Mouse (Mus musculus) heart, embryonic 10.5 days (tissue): ENCODE measurements around the gene Tbce. TPM values are rescaled to one million over a fixed set of nuclear protein-coding genes. Genes with fewer than 3 reads are reported as not detected.
"Not testable (repeated sequence)": the region's sequence is repeated elsewhere in the genome, so short reads cannot be mapped to it uniquely, and the experiment has no call there.

Source experiments
- DNase-seq: peaks from one replicate; pipeline ENCODE4 v3.0.0-alpha.2; 2017; ENCODE audit warnings: low spot score
- H3K27ac ChIP-seq: fragments of 300-500 bp; sonication (generic); 2 replicates; pipeline ENCODE4 v1.5.1; 2016; ENCODE audit warnings: mild to moderate bottlenecking
- H3K27me3 ChIP-seq: fragments of 300-500 bp; sonication (generic); 2 replicates; pipeline ENCODE4 v1.6.1; 2016; ENCODE audit warnings: mild to moderate bottlenecking; ENCODE audit not compliant: poor library complexity, insufficient read depth, severe bottlenecking
- H3K36me3 ChIP-seq: fragments of 300-500 bp; sonication (generic); 2 replicates; pipeline ENCODE4 v1.6.1; 2016; ENCODE audit warnings: mild to moderate bottlenecking, moderate library complexity
- H3K4me1 ChIP-seq: fragments of 300-500 bp; sonication (generic); 2 replicates; pipeline ENCODE4 v1.6.1; 2016; ENCODE audit warnings: mild to moderate bottlenecking
- H3K4me3 ChIP-seq: fragments of 300-500 bp; sonication (generic); 2 replicates; pipeline ENCODE4 v1.5.1; 2016; ENCODE audit warnings: mild to moderate bottlenecking, moderate library complexity
- H3K9me3 ChIP-seq: fragments of 300-500 bp; sonication (generic); 2 replicates; pipeline ENCODE4 v1.6.1; 2016; ENCODE audit warnings: mild to moderate bottlenecking, moderate library complexity
- WGBS: fragments of 180-500 bp; shearing (Covaris S2); methylation state at CpG from one replicate; pipeline ENCODE4 v1.1.7; 2016; 5-methylcytosine and 5-hydroxymethylcytosine counted together
- polyA plus RNA-seq: library from polyadenylated mRNA; unstranded; fragments of >200 nt; fragmentation: Nextera tagmentation; extraction: Ambion mirVana; gene quantifications from 2 replicates; pipeline ENCODE4 v1.2.1, GENCODE M21; 2016

Gene Tbce
- polyA plus RNA-seq, 1 experiment from 2014 or later: 46.0 TPM

- not testable (repeated sequence) for H3K9me3 ChIP-seq, H3K4me3 ChIP-seq, H3K27ac ChIP-seq, DNase-seq, H3K4me1 ChIP-seq, H3K27me3 ChIP-seq
- peaks cover 30% of the 10 kb centered on the region for H3K36me3 ChIP-seq
- 39% methylated on average over 12 of the region's 12 CpGs for WGBS
Measured at GRCm38 (mm10) chr13:14021417-14021816, 18.0 kb downstream of the Tbce start.

- no peak overlapping the region for H3K4me3 ChIP-seq
- no peak for DNase-seq
- H3K4me1 ChIP-seq: no peaks in the 10 kb centered on the region
- peaks cover 35% of the 10 kb centered on the region for H3K36me3 ChIP-seq
- no peaks in the 10 kb centered on the region for H3K27me3 ChIP-seq
- WGBS: 90% methylated on average over 3 of the region's 3 CpGs
- no peaks in the 10 kb centered on the region for H3K9me3 ChIP-seq
- no peak overlapping the region for H3K27ac ChIP-seq
Measured at GRCm38 (mm10) chr13:14018852-14019251, 20.6 kb downstream of the Tbce start.

- Histone ChIP-seq H3K9me3 (no peaks in the 10 kb centered on the region), H3K4me1 (no peaks in the 10 kb centered on the region), H3K36me3 (peaks cover 40% of the 10 kb centered on the region), H3K4me3 (no peak overlapping the region), H3K27ac (no peak overlapping the region), H3K27me3 (no peaks in the 10 kb centered on the region)
- DNase-seq: no peak
Measured at GRCm38 (mm10) chr13:14018283-14018682, 21.2 kb downstream of the Tbce start.

GRCm38 (mm10) chr13:14015609-14016008, 23.8 kb downstream of the Tbce start:
- Histone ChIP-seq H3K36me3 (peaks cover 60% of the 10 kb centered on the region), H3K4me3 (no peak overlapping the region), H3K4me1 (no peaks in the 10 kb centered on the region), H3K27me3 (no peaks in the 10 kb centered on the region), H3K27ac (no peak overlapping the region), H3K9me3 (no peaks in the 10 kb centered on the region)
- WGBS: 94% methylated on average over 6 of the region's 6 CpGs
- DNase-seq: no peak

GRCm38 (mm10) chr13:14014540-14014939, 24.9 kb downstream of the Tbce start:
- 90% methylated on average over 4 of the region's 4 CpGs for WGBS
- no peaks in the 10 kb centered on the region for H3K9me3 ChIP-seq
- DNase-seq: no peak
- peaks cover 56% of the 10 kb centered on the region for H3K36me3 ChIP-seq
- H3K4me1 ChIP-seq: no peaks in the 10 kb centered on the region
- H3K27me3 ChIP-seq: no peaks in the 10 kb centered on the region
- no peak overlapping the region for H3K27ac ChIP-seq
- no peak overlapping the region for H3K4me3 ChIP-seq

GRCm38 (mm10) chr13:14014001-14014400, 25.4 kb downstream of the Tbce start:
- H3K27ac ChIP-seq: no peak overlapping the region
- no peak for DNase-seq
- peaks cover 56% of the 10 kb centered on the region for H3K36me3 ChIP-seq
- H3K4me1 ChIP-seq: no peaks in the 10 kb centered on the region
- WGBS: 96% methylated on average over 2 of the region's 2 CpGs
- H3K27me3 ChIP-seq: no peaks in the 10 kb centered on the region
- no peaks in the 10 kb centered on the region for H3K9me3 ChIP-seq
- no peak overlapping the region for H3K4me3 ChIP-seq

- Histone ChIP-seq H3K4me1 (no peaks in the 10 kb centered on the region), H3K4me3 (no peak overlapping the region), H3K9me3 (no peaks in the 10 kb centered on the region), H3K27me3 (no peaks in the 10 kb centered on the region), H3K36me3 (peaks cover 48% of the 10 kb centered on the region), H3K27ac (no peak overlapping the region)
- 92% methylated on average over 4 of the region's 4 CpGs for WGBS
- no peak for DNase-seq
Measured at GRCm38 (mm10) chr13:14011454-14011995, 27.9 kb downstream of the Tbce start.

- WGBS: 71% methylated on average over 2 of the region's 2 CpGs
- no peaks in the 10 kb centered on the region for H3K9me3 ChIP-seq
Measured at GRCm38 (mm10) chr13:14006056-14006455, 33.4 kb downstream of the Tbce start.

GRCm38 (mm10) chr13:14004999-14005398, 34.4 kb downstream of the Tbce start:
- no peak overlapping the region for H3K27ac ChIP-seq
- H3K9me3 ChIP-seq: no peaks in the 10 kb centered on the region
- 90% methylated on average over 5 of the region's 5 CpGs for WGBS
- DNase-seq: no peak
- H3K4me1 ChIP-seq: no peaks in the 10 kb centered on the region
- no peaks in the 10 kb centered on the region for H3K27me3 ChIP-seq
- peaks cover 69% of the 10 kb centered on the region for H3K36me3 ChIP-seq
- H3K4me3 ChIP-seq: no peak overlapping the region

More at GRCm38 (mm10) chr13:14006056-14006455, 33.4 kb downstream of the Tbce start:
- Histone ChIP-seq H3K36me3 (peaks cover 61% of the 10 kb centered on the region), H3K4me3 (no peak overlapping the region), H3K27me3 (no peaks in the 10 kb centered on the region), H3K27ac (no peak overlapping the region), H3K4me1 (no peaks in the 10 kb centered on the region)
- DNase-seq: no peak

GRCm38 (mm10) chr13:14004086-14004485, 35.4 kb downstream of the Tbce start:
- Histone ChIP-seq H3K27ac (no peak overlapping the region), H3K4me3 (no peak overlapping the region), H3K36me3 (peaks cover 73% of the 10 kb centered on the region), H3K9me3 (no peaks in the 10 kb centered on the region), H3K27me3 (no peaks in the 10 kb centered on the region), H3K4me1 (no peaks in the 10 kb centered on the region)
- DNase-seq: no peak
- WGBS: 72% methylated on average over 4 of the region's 4 CpGs

GRCm38 (mm10) chr13:14002706-14003105, 36.7 kb downstream of the Tbce start:
- Histone ChIP-seq H3K9me3 (no peaks in the 10 kb centered on the region), H3K27ac (no peak overlapping the region), H3K36me3 (peaks cover 79% of the 10 kb centered on the region), H3K4me3 (no peak overlapping the region), H3K27me3 (no peaks in the 10 kb centered on the region), H3K4me1 (no peaks in the 10 kb centered on the region)
- WGBS: 82% methylated on average over 2 of the region's 2 CpGs
- DNase-seq: no peak

GRCm38 (mm10) chr13:13997476-13997875, 42.0 kb downstream of the Tbce start:
- H3K36me3 ChIP-seq: peaks cover 85% of the 10 kb centered on the region
- no peaks in the 10 kb centered on the region for H3K9me3 ChIP-seq
- no peak overlapping the region for H3K4me3 ChIP-seq
- H3K27me3 ChIP-seq: no peaks in the 10 kb centered on the region
- no peaks in the 10 kb centered on the region for H3K4me1 ChIP-seq
- DNase-seq: no peak
- 88% methylated on average over 5 of the region's 5 CpGs for WGBS
- no peak overlapping the region for H3K27ac ChIP-seq

- Histone ChIP-seq H3K4me1 (no peaks in the 10 kb centered on the region), H3K27me3 (no peaks in the 10 kb centered on the region), H3K27ac (no peak overlapping the region), H3K36me3 (peaks cover 73% of the 10 kb centered on the region), H3K9me3 (no peaks in the 10 kb centered on the region), H3K4me3 (no peak overlapping the region)
- DNase-seq: no peak
- 87% methylated on average over 5 of the region's 5 CpGs for WGBS
Measured at GRCm38 (mm10) chr13:13995046-13995445, 44.4 kb downstream of the Tbce start.

GRCm38 (mm10) chr13:13993041-13993440, 46.4 kb downstream of the Tbce start:
- H3K4me3 ChIP-seq: no peak overlapping the region
- H3K27me3 ChIP-seq: no peaks in the 10 kb centered on the region
- WGBS: 81% methylated on average over 3 of the region's 3 CpGs
- no peaks in the 10 kb centered on the region for H3K4me1 ChIP-seq
- peaks cover 58% of the 10 kb centered on the region for H3K36me3 ChIP-seq
- H3K27ac ChIP-seq: no peak overlapping the region
- no peak for DNase-seq
- H3K9me3 ChIP-seq: no peaks in the 10 kb centered on the region
